Mouse (Mus musculus) large intestine, adult 2 months (tissue): ENCODE data around the gene Tuba3b. TPM values are rescaled to one million over a fixed set of nuclear protein-coding genes. Genes with fewer than 3 reads are reported as not detected.

Source experiments
- DNase-seq: peaks from one replicate; pipeline ENCODE4 v3.0.0-alpha.2; 2012; ENCODE audit warnings: low read depth, low spot score
- WGBS: fragments of 180-500 bp; shearing (Covaris S2); methylation state at CpG from one replicate; pipeline ENCODE4 v1.1.7; 2018; 5-methylcytosine and 5-hydroxymethylcytosine counted together
- polyA plus RNA-seq: library from polyadenylated mRNA; depleted of rRNA; stranded (reverse); fragments of >200 nt; gene quantifications from 2 replicates; pipeline ENCODE4 v1.2.3, GENCODE M21; 2012

Gene Tuba3b
- polyA plus RNA-seq, 1 experiment = not detected

GRCm38 (mm10) chr6:145604126-145604525 is 11.4 kb upstream of the Tuba3b start:
- 67% methylated on average over 2 of the region's 2 CpGs for WGBS
- DNase-seq = no peak

GRCm38 (mm10) chr6:145604648-145605047 is 10.9 kb upstream of the Tuba3b start:
- DNase-seq = no peak
- WGBS = 48% methylated on average over 4 of the region's 4 CpGs

GRCm38 (mm10) chr6:145605203-145605602 is 10.4 kb upstream of the Tuba3b start:
- WGBS = 50% methylated on average over 3 of the region's 3 CpGs
- DNase-seq = no peak

- DNase-seq = no peak
- 76% methylated on average over 4 of the region's 4 CpGs for WGBS
These were observed 7.8 kb upstream of the Tuba3b start for GRCm38 (mm10) chr6:145607746-145608145.

GRCm38 (mm10) chr6:145608693-145609092 is 6.9 kb upstream of the Tuba3b start:
- WGBS = 89% methylated on average over 5 of the region's 5 CpGs
- DNase-seq = no peak

- DNase-seq = no peak
- 96% methylated on average over 5 of the region's 5 CpGs for whole genome bisulfite sequencing
These were observed 4.7 kb upstream of the Tuba3b start for GRCm38 (mm10) chr6:145610901-145611300.

GRCm38 (mm10) chr6:145612611-145613010 is 2.9 kb upstream of the Tuba3b start:
- WGBS = 79% methylated on average over 3 of the region's 3 CpGs
- DNase-seq = no peak

- 55% methylated on average over 7 of the region's 7 CpGs for WGBS
These were observed 1.3 kb upstream of the Tuba3b start, which contains the start of gene Lmntd1 for GRCm38 (mm10) chr6:145614219-145614618. Gene Lmntd1, minus strand, starts transcription at chr6:145614319.

GRCm38 (mm10) chr6:145616402-145617229 is 1.1 kb downstream of the Tuba3b start:
- DNase-seq = peak; percentile 21
- WGBS = 58% methylated on average over 5 of the region's 5 CpGs

More at GRCm38 (mm10) chr6:145614219-145614618, 1.3 kb upstream of the Tuba3b start, which contains the start of gene Lmntd1:
- DNase-seq = no peak

- DNase-seq = no peak
- WGBS = 86% methylated on average over 4 of the region's 4 CpGs
These were observed 7.6 kb downstream of the Tuba3b start for GRCm38 (mm10) chr6:145623141-145623540.

GRCm38 (mm10) chr6:145630269-145630668 is 14.7 kb downstream of the Tuba3b start:
- 24% methylated on average over 6 of the region's 6 CpGs for WGBS
- DNase-seq = no peak

GRCm38 (mm10) chr6:145634454-145634853 is 18.9 kb downstream of the Tuba3b start:
- no peak for DNase-seq
- 84% methylated on average over 2 of the region's 2 CpGs for WGBS

- no peak for DNase-seq
These were observed 21.1 kb downstream of the Tuba3b start for GRCm38 (mm10) chr6:145636682-145637081.

GRCm38 (mm10) chr6:145638248-145638647 is 22.7 kb downstream of the Tuba3b start:
- 64% methylated on average over 6 of the region's 6 CpGs for WGBS
- DNase-seq = no peak

More at GRCm38 (mm10) chr6:145636682-145637081, 21.1 kb downstream of the Tuba3b start:
- WGBS = 74% methylated on average over 4 of the region's 4 CpGs

- WGBS = 53% methylated on average over 4 of the region's 4 CpGs
- no peak for DNase-seq
These were observed 25.5 kb downstream of the Tuba3b start for GRCm38 (mm10) chr6:145640971-145641506.

- DNase-seq = no peak
- 62% methylated on average over 2 of the region's 2 CpGs for WGBS
These were observed 36.4 kb downstream of the Tuba3b start for GRCm38 (mm10) chr6:145651976-145652375.

- DNase-seq = no peak
- WGBS = 68% methylated on average over 5 of the region's 5 CpGs
These were observed 37.4 kb downstream of the Tuba3b start for GRCm38 (mm10) chr6:145652986-145653385.

- no peak for DNase-seq
- 81% methylated on average over 5 of the region's 5 CpGs for WGBS
These were observed 38.1 kb downstream of the Tuba3b start for GRCm38 (mm10) chr6:145653626-145654025.

GRCm38 (mm10) chr6:145654062-145654836 is 38.7 kb downstream of the Tuba3b start:
- WGBS = 53% methylated on average over 8 of the region's 8 CpGs
- DNase-seq = no peak

- no peak for DNase-seq
- WGBS = 79% methylated on average over 1 of the region's 1 CpGs
These were observed 40.1 kb downstream of the Tuba3b start for GRCm38 (mm10) chr6:145655678-145656077.
